Mouse (Mus musculus): ENCODE measurements at regions not wholly inside any gene's neighbourhood (a gene's known extent, or its start where the extent isn't known, plus 50 kb on each side); places are given as distances from the start of the nearest gene placed in this dataset.

DNA sequence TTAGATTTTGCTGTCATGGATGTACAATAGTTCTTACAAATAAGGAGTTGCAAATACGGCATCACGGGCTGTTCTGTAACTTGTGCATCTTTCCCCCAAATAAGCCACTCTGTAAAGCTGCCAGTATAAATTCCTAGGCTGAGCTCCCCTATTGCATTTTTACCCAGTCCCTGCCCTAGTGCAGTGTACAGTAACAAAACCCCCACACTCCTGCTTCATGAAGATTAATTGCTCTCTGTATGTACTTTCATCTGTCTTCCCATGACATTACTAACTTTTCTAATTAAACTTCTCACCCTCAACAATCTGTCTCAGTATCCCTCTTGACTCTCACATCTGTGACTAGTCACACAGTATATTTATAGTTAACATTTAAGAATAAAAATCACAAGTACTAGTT, 73.4 kb downstream of the Tm4sf1 start:
- DNase-seq (ENCODE audit: extremely low spot score) = no peak

DNA sequence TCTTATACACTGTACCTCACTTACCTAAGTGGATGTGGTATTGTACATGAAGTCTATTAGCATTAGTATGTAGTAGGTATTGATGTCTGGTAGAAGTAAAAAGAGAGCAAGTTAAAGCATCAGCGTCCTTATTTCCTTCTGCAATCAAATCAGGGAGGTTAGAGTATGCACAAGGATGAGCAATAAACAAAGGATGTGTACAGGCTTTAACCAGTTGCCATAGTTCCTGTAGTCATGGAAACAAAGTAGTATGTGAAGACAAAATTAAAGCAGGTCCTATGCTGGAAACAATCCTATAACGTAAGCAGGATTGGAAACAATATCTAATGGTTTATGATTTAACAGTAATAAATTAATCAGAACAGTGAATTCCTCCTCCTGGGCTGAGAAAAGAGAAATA, 78.0 kb downstream of the Tm4sf1 start:
- no peak for DNase-seq (ENCODE audit: extremely low spot score)

DNA sequence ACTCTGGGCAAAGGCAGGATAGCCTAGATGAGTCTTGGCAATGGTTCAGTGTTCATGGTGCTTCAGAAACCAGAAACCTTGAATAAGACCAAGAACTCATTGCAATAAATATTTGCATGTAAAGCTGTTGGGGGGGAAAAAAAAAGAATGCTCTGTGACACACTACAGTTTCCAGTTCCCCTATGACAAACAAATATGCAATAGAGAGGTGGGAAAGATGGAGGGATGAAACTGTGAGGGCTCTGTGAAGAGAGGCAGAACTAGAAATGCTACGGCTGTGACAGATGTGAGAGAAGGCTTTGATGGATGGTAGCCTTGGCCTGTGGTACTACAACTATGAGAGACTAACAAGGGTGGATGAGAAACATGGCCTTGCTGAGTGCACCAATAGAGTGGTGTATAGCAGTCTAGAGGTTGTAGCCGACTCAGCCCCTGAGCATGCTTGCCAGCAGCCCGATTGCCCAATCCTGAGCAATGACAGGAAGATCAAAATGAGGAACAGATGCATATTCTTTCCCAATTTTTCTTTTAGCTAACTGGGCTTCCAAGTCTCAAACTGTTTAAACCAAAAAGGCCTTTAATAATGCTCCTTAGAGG, 79.4 kb downstream of the Tm4sf1 start:
- no peak for DNase-seq (ENCODE audit: extremely low spot score)

DNA sequence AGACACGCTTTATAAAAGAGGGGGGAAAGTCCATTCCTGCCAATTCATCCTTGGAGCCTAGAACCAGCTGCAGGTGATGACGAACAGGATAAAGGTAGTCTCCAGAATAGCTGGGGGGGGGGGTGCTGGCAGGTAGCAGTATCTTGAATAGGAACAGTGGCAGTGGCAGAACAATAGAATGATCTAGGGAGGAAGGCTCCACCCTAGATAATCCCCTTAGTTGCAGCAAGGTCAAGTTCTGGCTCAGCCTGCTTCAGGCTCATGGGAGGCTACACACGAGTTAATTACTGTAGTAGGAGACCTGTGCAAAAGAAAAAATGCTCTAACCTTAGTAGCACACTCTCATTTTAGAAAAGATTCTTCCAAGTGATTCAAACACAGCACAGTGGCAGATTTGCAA, 83.4 kb downstream of the Tm4sf1 start:
- no peak for DNase-seq (ENCODE audit: extremely low spot score)

DNA sequence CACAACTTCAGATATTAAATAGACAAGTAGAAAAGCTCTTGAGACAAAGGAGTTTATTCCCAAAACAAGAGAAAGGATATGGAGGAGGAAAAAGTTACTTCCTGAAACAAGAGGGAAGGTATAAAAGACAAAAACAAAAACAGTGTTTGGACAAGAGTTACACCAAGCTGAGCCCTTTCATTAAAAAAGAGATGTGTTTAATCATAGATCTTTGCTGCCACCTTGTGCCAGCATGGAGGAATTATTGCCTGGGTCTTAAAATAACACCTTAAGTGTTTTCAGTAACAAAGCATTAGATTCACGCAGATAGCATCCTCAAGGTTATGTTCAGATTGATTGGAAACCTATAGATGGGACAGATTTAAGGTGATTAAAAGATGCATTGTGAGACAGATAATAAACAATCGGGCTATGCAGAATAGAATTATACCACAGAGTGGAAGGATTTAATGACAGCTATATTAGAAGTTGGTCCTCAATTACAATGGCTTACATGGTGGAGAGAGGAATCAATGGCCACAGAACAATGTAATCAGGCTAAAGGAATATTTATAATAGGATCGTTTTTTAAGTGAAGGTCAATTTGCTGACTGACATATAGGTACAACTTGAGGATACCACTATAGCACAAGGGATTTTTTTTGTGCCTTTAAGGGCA, 97.6 kb downstream of the Tm4sf1 start:
- DNase-seq (ENCODE audit: extremely low spot score) = peak; percentile 66

DNA sequence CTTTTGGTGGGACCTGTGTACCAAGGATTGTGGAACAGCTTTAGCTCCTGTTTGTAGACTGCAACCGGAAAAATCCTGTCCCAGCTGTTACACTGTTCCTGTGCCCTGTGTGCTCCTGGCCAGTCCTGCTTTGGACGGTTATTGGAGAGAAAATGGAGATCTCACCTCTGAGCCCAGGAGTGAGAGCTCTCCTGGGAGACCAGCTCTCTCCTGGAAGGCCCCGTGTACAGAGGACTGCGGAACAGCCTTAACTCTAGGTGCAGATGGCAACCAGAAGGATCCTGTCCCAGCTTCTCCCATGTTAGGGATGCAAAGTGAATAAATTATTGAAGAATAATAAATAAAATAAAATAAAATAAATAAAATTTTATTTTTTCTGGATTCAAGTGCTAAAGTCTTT, 98.4 kb downstream of the Tm4sf1 start:
- DNase-seq (ENCODE audit: extremely low spot score) = no peak

DNA sequence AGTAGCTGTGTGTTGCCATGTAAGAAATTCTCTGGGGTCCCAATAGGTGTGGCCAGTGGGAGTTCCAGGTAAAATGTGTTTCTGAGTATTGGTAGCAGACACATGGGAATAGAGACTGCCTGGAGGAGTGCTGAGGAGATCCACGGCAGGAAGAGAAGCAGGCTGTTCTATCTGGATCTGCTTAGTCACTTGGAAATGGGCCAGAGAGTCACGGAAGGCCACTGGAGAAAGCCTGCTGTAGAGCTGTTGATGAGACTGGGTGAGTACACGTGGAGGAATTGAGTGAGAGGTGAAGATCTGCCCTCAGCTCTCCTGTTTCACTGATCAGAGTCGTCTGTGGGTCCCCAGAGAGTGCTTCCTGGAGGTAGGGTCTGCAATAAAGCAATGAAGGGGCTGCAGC, 120.2 kb downstream of the Tm4sf1 start:
- DNase-seq (ENCODE audit: extremely low spot score) = no peak

DNA sequence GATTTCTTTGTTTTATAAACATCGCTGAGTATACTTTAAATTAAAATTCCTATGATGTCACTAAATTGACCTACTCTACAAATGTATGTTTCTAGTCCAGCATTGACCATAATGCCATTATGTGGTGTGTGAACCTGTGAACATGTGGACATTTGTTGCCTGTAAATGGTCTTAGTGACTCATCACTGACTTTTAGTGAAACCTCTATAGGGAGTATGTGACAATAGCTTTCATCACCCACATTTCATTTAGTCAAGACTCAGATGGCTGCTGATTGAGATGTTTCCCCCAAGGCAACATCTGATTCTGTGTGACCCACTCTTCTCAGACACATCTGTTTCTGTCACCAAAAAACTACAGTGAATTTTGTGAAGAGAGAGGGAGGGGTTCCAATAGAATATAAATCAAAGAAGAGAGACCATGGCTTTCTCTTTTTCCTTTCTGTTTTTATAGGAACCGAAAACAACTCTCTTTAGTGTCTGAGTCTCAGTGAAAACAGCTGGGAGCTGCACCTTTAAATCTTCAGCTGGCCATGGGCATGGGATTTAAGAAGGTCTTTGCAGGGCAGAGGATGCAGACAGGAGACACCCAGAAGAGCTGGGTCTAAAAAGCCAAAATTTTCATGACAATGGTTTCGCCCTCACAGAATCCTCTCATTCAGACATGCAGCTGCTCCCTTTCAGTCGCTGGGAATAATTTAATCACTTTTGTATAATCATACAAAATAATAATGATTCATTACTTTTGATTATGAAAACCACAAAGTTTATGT, 148.4 kb downstream of the Tm4sf1 start:
- DNase-seq (ENCODE audit: extremely low spot score) = no peak

DNA sequence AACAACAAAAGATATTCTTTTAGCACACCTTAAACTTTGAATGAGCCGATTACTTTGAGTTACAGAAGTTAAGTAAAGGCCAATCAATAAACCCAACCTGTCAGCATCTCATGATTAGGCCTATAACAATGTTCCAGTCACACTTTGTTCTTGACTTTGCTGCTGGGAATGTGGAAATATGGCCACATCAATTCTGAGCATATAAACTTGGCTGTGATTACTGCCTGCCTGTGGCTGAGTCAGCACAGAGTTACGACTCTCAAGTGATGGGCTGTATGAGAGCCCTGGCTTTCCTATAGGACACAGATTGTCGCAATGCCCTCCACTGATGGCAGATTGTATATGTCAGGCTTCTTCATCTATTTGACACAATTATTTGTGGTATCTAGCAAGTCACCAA, 152.6 kb downstream of the Tm4sf1 start:
- DNase-seq (ENCODE audit: extremely low spot score) = no peak

DNA sequence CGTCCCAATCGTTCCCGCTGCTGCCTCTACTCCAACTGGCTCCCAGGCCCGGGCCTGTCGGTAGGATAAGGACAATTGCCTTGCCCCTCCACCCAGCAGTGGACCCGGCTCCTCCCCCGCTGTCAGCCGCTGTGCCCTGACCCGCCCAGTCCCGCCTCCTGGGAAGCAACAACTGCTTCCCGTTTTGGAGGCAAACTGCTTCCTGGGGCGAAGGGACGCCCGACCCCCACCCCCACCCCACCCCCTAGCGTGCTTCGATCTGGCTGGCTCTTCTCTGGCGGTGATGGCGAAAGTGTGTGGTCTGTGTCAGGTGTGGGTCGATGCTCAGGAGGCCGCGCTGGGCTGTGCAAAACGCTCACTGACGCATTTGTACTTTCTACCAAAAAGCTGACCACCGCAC, 164.9 kb downstream of the Tm4sf1 start:
- peak; percentile 62 for DNase-seq (ENCODE audit: extremely low spot score)

DNA sequence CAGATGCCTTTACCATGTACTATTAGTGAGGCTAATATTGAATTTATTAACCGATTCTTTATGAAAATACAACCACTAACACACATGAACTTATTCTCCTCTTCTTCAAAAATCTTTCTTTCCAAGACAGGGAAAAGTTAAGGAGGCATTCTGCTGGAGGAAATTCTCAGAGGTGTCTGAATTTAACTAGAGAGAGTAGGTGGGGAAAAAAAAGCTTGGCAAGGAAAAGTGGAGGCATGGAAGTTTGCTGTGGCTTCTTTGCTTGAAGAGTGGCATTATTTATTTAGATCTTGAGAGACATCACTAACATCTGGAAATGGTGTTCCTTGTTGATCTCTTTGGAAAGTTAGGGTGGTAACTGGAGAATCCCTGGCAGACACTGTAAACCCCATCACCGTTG, 173.2 kb downstream of the Tm4sf1 start:
- no peak for DNase-seq (ENCODE audit: extremely low spot score)

DNA sequence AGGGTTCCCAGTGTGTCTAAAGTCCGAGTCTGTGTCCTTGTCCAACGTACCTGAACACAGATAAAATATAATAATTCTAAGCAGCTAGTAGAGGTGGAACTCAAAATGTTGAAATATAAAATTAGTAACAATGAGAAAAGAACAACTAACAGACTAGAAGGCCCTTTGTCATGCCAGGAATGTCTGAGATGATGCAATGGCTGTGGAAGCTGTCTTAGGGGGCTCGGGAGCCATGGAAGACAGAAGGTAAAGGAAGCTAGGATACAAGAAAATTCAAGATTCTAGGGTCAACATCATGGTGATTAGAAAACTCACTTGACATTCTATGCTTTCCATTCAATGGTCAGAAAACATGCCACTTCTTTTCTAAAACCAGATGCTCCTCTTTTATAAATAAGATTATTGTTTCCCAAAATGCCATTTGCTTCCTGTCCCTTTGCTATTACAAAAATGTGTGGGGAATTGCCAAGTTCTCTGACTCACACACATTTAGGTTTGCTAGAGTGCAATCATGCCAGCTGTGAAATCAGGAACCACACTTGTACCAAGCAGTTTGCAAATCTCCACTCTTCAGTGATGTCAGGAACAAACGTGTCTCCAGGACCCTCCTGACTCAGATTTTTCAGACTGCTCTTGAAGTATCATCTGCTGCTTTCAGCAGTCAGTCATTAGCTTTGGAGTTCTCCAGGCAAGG, 175.8 kb downstream of the Tm4sf1 start:
- DNase-seq (ENCODE audit: extremely low spot score) = no peak

DNA sequence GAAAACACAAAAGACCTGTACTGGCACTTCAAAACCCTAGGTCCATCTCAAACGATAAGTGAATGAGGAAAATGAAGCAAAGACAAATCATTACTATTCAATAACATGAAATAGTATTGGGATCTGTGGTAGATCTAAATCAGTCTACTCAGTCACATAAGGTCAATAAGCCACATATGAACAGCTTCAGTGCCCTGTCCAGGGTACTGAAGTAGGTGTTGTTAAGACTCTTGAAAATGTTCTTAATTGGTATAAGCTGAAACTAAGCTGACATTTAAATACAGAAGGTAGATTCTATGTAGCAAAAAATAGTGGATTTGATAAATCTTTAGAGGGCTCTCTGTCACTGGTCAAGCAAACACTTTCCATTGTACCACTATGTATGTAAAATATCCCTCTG, 183.8 kb downstream of the Tm4sf1 start:
- DNase-seq (ENCODE audit: extremely low spot score) = peak; percentile 5

DNA sequence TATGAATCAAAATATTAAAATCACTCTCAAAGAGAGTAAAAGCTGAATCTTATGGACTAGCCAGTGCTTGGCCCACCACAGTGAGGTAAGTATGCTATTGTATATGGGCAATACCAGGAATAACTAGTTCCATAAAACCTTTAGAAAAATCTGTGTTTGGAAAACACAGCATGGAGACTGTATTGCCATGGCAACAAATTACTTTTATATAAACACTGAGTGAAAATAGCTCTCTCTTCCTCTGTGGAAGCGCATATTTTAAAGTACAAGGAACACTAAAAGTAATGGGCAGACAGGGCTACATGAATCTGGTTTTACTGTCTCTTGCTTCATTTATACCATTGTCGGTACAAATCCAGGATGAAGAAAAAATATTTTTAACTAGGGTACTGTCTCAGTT, 199.5 kb downstream of the Tm4sf1 start:
- DNase-seq (ENCODE audit: extremely low spot score) = no peak

DNA sequence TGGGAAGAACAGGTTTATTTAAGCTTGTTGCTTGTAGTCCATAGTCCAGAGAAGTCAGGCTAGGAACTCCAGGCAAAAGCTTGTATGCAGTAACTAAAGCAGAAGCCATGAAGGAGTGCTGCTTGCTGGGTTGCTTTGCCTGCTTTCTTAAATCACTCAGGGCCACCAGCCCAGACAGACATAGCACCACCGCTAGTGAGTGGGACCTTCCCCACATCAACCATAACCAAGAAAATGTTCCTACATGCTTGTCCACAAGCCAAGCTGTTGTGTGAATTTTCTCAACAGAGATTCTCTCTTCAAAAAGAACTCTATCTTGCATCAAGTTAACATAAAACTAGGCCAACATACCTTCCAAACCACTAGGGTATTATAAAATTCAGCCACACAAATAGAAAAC, 201.3 kb downstream of the Tm4sf1 start:
- no peak for DNase-seq (ENCODE audit: extremely low spot score)

DNA sequence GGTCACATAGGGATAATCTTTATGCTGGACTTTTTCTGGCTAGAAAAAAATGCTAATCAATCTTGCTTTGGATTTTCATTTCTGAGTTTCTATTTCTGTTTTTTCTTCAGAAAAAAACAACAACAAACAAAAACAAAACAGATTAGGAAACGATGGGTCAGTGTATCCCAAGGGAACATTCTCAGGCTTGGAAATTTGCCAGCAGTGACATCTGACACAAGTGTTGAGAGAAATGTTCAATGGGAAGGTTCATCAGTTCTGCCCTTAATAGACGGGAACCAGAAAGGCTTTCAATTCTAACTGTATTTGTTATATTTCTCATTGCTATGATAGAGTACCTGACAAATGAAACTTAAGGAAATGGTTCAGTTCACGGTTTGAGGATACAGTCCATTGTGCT, 206.9 kb downstream of the Tm4sf1 start:
- no peak for DNase-seq (ENCODE audit: extremely low spot score)

DNA sequence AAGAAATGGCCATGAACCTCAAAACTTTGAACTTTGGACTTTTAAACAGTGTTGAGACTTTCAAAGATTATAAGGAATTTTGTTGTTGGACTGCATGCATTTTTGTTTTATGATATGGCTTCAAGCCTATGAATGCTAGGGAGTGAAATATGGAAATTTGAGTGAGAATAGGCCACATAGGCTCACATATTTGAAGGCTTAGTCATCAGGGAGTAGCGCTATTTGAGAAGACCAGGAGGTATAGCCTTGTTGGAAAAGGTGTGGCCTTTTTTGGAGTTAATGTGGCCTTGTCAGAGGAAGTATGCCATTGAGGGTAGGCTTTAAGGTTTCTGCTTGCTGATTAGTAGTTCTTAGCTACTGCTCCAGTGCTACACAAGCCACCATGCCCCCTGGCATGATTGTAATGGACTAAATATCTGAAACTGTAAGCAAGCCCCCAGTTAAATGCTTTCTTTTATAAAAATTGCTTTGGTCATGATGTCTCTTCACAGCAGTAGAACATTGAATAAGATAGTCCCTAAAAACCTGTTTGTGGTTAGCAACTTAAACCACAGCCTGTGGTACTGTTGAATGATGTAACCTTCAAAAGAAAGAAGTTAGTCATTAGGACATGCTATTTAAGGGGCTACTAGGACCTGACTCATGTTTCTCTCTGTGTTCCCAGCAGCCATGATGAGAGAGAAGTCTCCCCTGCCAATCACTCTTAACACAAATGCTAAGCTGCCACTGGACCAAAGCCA, 208.4 kb downstream of the Tm4sf1 start:
- DNase-seq (ENCODE audit: extremely low spot score) = no peak

DNA sequence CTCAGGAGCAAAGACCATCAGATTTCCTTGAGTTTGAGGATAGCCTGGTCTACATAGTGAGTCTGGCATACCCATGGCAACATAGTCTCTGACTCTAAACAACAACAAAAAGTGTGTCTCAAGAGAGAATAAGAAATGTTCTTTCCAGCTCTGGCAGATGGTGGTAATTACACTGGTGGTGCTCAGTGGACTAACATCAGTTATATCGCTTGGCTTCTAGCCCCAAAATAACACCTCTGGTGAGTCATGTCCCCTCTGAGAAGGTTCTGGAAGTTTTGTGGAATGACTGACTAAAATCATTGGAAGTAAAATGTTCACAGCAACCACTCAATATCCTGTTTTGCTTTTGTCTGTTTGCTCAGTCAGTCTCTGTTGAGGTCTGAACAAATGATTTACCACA, 227.3 kb downstream of the Tm4sf1 start:
- DNase-seq (ENCODE audit: extremely low spot score) = no peak

DNA sequence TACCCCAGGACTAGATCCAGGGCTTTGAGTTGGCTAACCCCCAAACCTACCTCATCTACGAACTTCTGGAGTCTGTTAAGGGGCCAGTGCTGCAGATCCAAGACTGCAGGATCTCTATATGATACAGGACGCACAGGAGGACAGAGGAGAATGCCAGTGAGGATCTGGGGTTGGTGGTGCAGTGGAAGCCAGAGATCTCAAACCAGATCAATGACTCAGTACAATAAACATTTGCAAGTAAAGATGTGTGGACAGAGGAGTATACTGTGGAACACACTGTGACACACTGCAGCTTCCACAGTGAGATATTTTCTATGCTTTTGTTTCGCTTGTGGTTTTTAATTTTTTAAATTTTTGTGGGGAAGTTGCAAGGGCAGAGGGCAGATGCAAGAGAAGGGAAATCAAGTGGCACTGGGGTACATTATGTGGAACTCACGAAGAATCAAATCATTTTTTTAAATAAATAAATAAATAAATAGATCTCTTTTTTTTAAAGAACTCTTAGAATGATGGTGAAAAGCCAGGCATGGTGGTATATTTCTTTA, 227.8 kb downstream of the Tm4sf1 start:
- no peak for DNase-seq (ENCODE audit: extremely low spot score)

DNA sequence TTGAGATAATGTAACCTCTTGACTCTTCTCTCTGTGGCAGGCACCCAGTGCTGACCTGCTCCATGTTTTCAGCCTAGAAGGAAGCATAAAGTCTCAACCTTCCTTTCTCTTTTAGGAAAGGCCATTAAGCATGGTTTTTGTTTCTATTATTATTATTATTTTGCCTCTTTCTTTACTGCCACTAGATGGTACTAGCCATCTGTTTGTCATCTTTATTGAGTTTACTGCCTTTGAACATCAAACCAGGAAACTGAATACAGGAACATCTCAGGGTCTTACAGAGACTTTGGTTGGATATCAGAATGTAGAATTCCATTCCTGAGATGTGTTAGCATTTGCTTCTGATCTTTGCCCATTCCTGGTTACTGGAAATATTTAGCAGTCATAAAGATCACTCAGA, 268.8 kb downstream of the Tm4sf1 start:
- no peak for DNase-seq (ENCODE audit: extremely low spot score)

DNA sequence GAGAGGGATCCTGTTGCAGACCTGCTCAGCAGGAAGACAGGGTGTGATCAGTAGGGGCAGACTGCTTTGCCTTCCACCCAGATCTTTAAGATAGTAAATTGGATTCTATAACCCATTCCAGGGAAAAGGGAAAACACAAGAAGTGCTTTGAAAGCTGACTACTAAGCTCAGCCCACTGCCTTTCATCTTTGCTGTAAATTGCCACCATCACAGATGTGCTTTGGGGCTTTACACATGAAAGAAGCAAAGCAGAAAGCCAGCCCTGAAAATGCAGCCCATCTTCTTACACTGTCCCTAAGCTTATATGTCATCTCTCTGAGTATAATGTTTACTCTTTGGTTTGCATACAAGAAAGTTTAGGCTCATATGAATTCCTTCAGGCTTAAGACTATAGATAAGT, 283.6 kb downstream of the Tm4sf1 start:
- DNase-seq (ENCODE audit: extremely low spot score) = no peak

DNA sequence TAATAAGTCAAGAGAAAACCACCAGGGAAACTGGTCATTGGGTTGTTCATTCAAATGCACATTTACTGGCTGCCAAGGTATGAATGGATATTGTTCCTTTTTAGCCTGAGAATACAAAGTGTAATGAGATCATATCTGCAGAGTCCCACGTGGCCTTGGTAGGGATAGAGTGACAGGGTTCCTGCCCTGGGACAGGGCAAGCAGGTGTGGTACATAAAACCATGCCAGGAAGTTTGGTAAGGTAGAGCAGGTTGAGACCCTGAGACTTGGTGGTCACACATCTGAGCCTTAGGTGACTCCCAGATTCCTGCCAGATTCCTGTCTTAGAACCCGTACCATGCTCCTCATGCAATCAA, 320.5 kb downstream of the Tm4sf1 start:
- no peak for DNase-seq (ENCODE audit: extremely low spot score)
